Mouse (Mus musculus) cortical plate, adult 2 months (tissue): Measurements from ENCODE around the gene Pdp2.

ENCODE experiments used
- CTCF ChIP-seq: fragments of 200-500 bp; IDR thresholded peaks from 2 replicates; pipeline ENCODE4 v1.5.1; 2011; ENCODE audit warnings: mild to moderate bottlenecking, control low read depth, low read length; ENCODE audit not compliant: insufficient read depth; ENCODE audit errors: extremely low read depth
- POLR2A ChIP-seq: fragments of 200-500 bp; IDR thresholded peaks from 2 replicates; pipeline ENCODE4 v1.6.1; 2011; ENCODE audit warnings: mild to moderate bottlenecking, low read length, control low read depth; ENCODE audit not compliant: insufficient read depth; ENCODE audit errors: extremely low read depth

GRCm38 (mm10) chr8:104590284-104590683 lies 967 bp upstream of the Pdp2 start:
- TF ChIP-seq POLR2A (no peak), CTCF (no peak)
